Comparison of ENCODE assay signal across 8 mouse cellular contexts in genomic region chr2:163472466-163472851, GRCm38 (mm10). TPM values are rescaled to one million over a fixed set of nuclear protein-coding genes. Genes with fewer than 3 reads are reported as not detected.
A peak's percentile ranks its signal among the peaks of the same experiment; 100 is the strongest.
DNase-seq lines count a peak whose midpoint lies in the region; ATAC-seq and TF ChIP-seq lines count a peak whose summit lies in the region.

Gene Fitm2, minus strand, starts transcription at chr2:163472629.

- TF ChIP-seq CTCF in Patski (IDR thresholded peaks at IDR 0.05), result peak; percentile 99

- peak within 1 kb of the TSS; percentile 85 for H3K4me3 ChIP-seq in hindbrain, embryonic 14.5 days (replicated peaks; ENCODE audit: low read length)

- peak within 1 kb of the TSS; percentile 86 for H3K9ac ChIP-seq in hindbrain, embryonic 14.5 days

- H3K27me3 ChIP-seq in Patski, result peaks cover 3% of the 10 kb centered on the region
- H3K27me3 ChIP-seq in hindbrain, embryonic 14.5 days (ENCODE audit: control insufficient read depth, insufficient read depth, low read length), result no peaks in the 10 kb centered on the region

- CTCF ChIA-PET in Patski (lab: Charles Lee), result interaction anchor here (1.1 to 1.8 kb wide), 9 partner anchors 8 to 114 kb away, joined by 3 to 8 read pairs (median 4); no protein-coding TSS in a partner anchor

- no peaks in the 10 kb centered on the region for H3K9me3 ChIP-seq in hindbrain, embryonic 14.5 days (ENCODE audit: control insufficient read depth, low read length)

- peak; percentile 87 for ATAC-seq in Patski
- ATAC-seq in hindbrain, embryonic 14.5 days (ENCODE audit: low FRiP score), result peak; percentile 96

- POLR2A ChIA-PET in Patski (lab: Charles Lee), result interaction anchor here (1.1 kb wide), 1 partner anchor 62 kb away, joined by 4 read pairs; no protein-coding TSS in a partner anchor

- peak within 1 kb of the TSS; percentile 78 for H3K27ac ChIP-seq in hindbrain, embryonic 14.5 days

- peak; percentile 91 for DNase-seq in Patski (ENCODE audit: low read depth, low spot score)
- peak; percentile 98 to 99 for DNase-seq in cerebellum, postnatal 14 days
- DNase-seq in frontal cortex, postnatal 25 days (ENCODE audit: low spot score in 2 of 2), result peak; percentile 98
- peak; percentile 98 for DNase-seq in hindbrain, embryonic 14.5 days (ENCODE audit: low spot score)
- peak; percentile 94 for DNase-seq in layer of hippocampus, postnatal 36 days
- peak; percentile 96 for DNase-seq in lung, postnatal 36 days
- DNase-seq in retina, postnatal 1 day, result peak; percentile 98
- peak; percentile 93 to 97 for DNase-seq in urinary bladder, adult 18-20 months (ENCODE audit: low spot score in 2 of 2)

- peaks cover 28% of the 10 kb centered on the region for H3K36me3 ChIP-seq in hindbrain, embryonic 14.5 days (replicated peaks; ENCODE audit: control insufficient read depth, insufficient read depth)

- 0% methylated on average over 30 of the region's 30 CpGs for WGBS in hindbrain, embryonic 14.5 days

- H3K4me2 ChIP-seq in hindbrain, embryonic 14.5 days (replicated peaks), result peak within 1 kb of the TSS; percentile 66

- peaks cover 7% of the 10 kb centered on the region for H3K4me1 ChIP-seq in hindbrain, embryonic 14.5 days (replicated peaks; ENCODE audit: control insufficient read depth, insufficient read depth, low read length)

- in situ Hi-C loops in Patski (cut with MboI; ENCODE audit: low pct_unique_long_range_greater_than_20kb), result loop anchor here (5.0 kb wide), 1 partner anchor 50 kb away; the partner anchor contains the start of gene Oser1

RNA-seq across cellular contexts. Expression of gene Fitm2, which starts in this region (rescaled TPM):
- 11.7 TPM for polyA plus RNA-seq in Patski (2021)
- 16.3 and 18.7 TPM in 2 replicates for polyA plus RNA-seq in hindbrain, embryonic 14.5 days (2014; fragmentation: Nextera tagmentation; extraction: Ambion mirVana)
- total RNA-seq in layer of hippocampus, postnatal 36 days (2021), result 10 to 100 TPM; 19.2 to 20.9 TPM

Comparison
In these comparisons a context has a peak if more than half of its experiments do, and no peak if none do; other contexts are left out.
1. Peak in every context shown above with its lines: DNase-seq, ATAC-seq, H3K4me3 ChIP-seq and H3K27ac ChIP-seq.